Comparison of ENCODE assay signal across 13 mouse cellular contexts in genomic region chr5:111266658-111267057, GRCm38 (mm10).
DNase-seq lines count a peak whose midpoint lies in the region; ATAC-seq and TF ChIP-seq lines count a peak whose summit lies in the region.
"Had no signal": no experiment of that assay in that cellular context is flagged by ENCODE, and none has a peak within 500 bp of the region (broad histone marks: within the 10 kb centered on the region; RNA-seq: fewer than 3 reads in every experiment).

No protein-coding gene starts in this region.

- 73% methylated on average over 5 of the region's 5 CpGs for WGBS in heart, adult 2 months
- 88% methylated on average over 5 of the region's 5 CpGs for WGBS in heart, embryonic 11.5 days (ENCODE audit: insufficient replicate concordance)
- WGBS in kidney, embryonic 15.5 days, result 90% methylated on average over 5 of the region's 5 CpGs

- H3K9me3 ChIP-seq in heart, embryonic 11.5 days (replicated peaks; ENCODE audit: control insufficient read depth, low read length), result peaks cover 3% of the 10 kb centered on the region; the same call in 1 of the 2 replicates
- peaks cover 4% of the 10 kb centered on the region; the same call in 1 of the 2 replicates for H3K9me3 ChIP-seq in kidney, embryonic 15.5 days (replicated peaks)
- H3K9me3 ChIP-seq: hindbrain, embryonic 15.5 days; neural tube, embryonic 13.5 days had no signal

- H3K27ac ChIP-seq in heart, adult 2 months, result peak overlapping the region; percentile 79
- no peak overlapping the region for H3K27ac ChIP-seq in heart, embryonic 11.5 days (ENCODE audit: low read depth, low read length)
- H3K27ac ChIP-seq in kidney, embryonic 15.5 days, result peak overlapping the region; percentile 45
- peak overlapping the region; percentile 92 for H3K27ac ChIP-seq in brown adipose tissue, adult 24 weeks (replicated peaks; ENCODE audit: low read depth, low read length)
- H3K27ac ChIP-seq: hindbrain, embryonic 15.5 days; neural tube, embryonic 13.5 days had no signal

- H3K4me1 ChIP-seq in heart, adult 2 months (ENCODE audit: control insufficient read depth, insufficient read depth, low read length), result peaks cover 65% of the 10 kb centered on the region
- peaks cover 30% of the 10 kb centered on the region for H3K4me1 ChIP-seq in heart, embryonic 11.5 days (ENCODE audit: control insufficient read depth, insufficient read depth, low read length)
- peaks cover 37% of the 10 kb centered on the region for H3K4me1 ChIP-seq in kidney, embryonic 15.5 days
- peaks cover 53% of the 10 kb centered on the region for H3K4me1 ChIP-seq in brown adipose tissue, adult 24 weeks (ENCODE audit: control insufficient read depth, insufficient read depth, insufficient read length, low read length)

- TF ChIP-seq POLR2A in heart, adult 2 months (IDR thresholded peaks at IDR 0.05; ENCODE audit: insufficient read depth, low read depth, low read length), result no peak

- intact Hi-C loops in heart, adult 2 months (cut with DNase I), result loop anchor here (5.0 kb wide), 2 partner anchors 154 to 479 kb away; no protein-coding TSS in a partner anchor

- no peak for TF ChIP-seq EP300 in heart, adult 2 months (IDR thresholded peaks at IDR 0.05; ENCODE audit: insufficient read depth, low read depth, low read length)

- DNase-seq in heart, adult 2 months, result peak in 1 of 2 experiments; percentile 35
- DNase-seq in kidney, postnatal 4 days, result no peak
- peak; percentile 48 for DNase-seq in lung, postnatal 10 days
- no peak for DNase-seq in thymus, postnatal 36 days
- no peak for DNase-seq in thymus, postnatal 0 days (ENCODE audit: low spot score)
- DNase-seq: B cell, adult 2 months; cerebellum, adult 8-10 months; spleen, adult 18-20 months had no signal

- no peak overlapping the region for H3K4me2 ChIP-seq in heart, embryonic 11.5 days
- H3K4me2 ChIP-seq in kidney, embryonic 15.5 days, result no peak overlapping the region
- H3K4me2 ChIP-seq: hindbrain, embryonic 15.5 days; neural tube, embryonic 13.5 days had no signal

- H3K27me3 ChIP-seq in heart, adult 2 months (ENCODE audit: control insufficient read depth, insufficient read depth, low read length), result no peaks in the 10 kb centered on the region
- H3K27me3 ChIP-seq in heart, embryonic 11.5 days (ENCODE audit: control insufficient read depth, insufficient read depth, low read length), result peaks cover 5% of the 10 kb centered on the region; the same call in 1 of the 2 replicates
- no peaks in the 10 kb centered on the region for H3K27me3 ChIP-seq in kidney, embryonic 15.5 days
- H3K27me3 ChIP-seq: hindbrain, embryonic 15.5 days; neural tube, embryonic 13.5 days had no signal

- no peak overlapping the region for H3K4me3 ChIP-seq in heart, adult 2 months
- no peak overlapping the region for H3K4me3 ChIP-seq in heart, embryonic 11.5 days (ENCODE audit: low read depth, low read length)
- H3K4me3 ChIP-seq in kidney, embryonic 15.5 days (replicated peaks), result no peak overlapping the region
- no peak overlapping the region for H3K4me3 ChIP-seq in brown adipose tissue, adult 24 weeks (ENCODE audit: insufficient read depth, low read depth, low read length)
- H3K4me3 ChIP-seq: hindbrain, embryonic 15.5 days; neural tube, embryonic 13.5 days had no signal

- no peak overlapping the region for H3K9ac ChIP-seq in heart, adult 2 months (ENCODE audit: low read depth, low read length)
- H3K9ac ChIP-seq in heart, embryonic 11.5 days (ENCODE audit: low read depth, low read length), result no peak overlapping the region
- no peak overlapping the region for H3K9ac ChIP-seq in kidney, embryonic 15.5 days
- H3K9ac ChIP-seq: hindbrain, embryonic 15.5 days; neural tube, embryonic 13.5 days had no signal

- no peaks in the 10 kb centered on the region for H3K36me3 ChIP-seq in heart, adult 2 months (ENCODE audit: control insufficient read depth, insufficient read depth, low read length)
- peaks cover 6% of the 10 kb centered on the region for H3K36me3 ChIP-seq in heart, embryonic 11.5 days (ENCODE audit: control insufficient read depth, insufficient read depth, low read length)
- H3K36me3 ChIP-seq in kidney, embryonic 15.5 days, result peaks cover 49% of the 10 kb centered on the region

- no peak for ATAC-seq in heart, embryonic 11.5 days (replicated peaks; ENCODE audit: insufficient number of reproducible peaks, low FRiP score, low TSS enrichment)
- ATAC-seq in kidney, embryonic 15.5 days (replicated peaks; ENCODE audit: low FRiP score), result no peak

- TF ChIP-seq CTCF in heart, adult 2 months (IDR thresholded peaks at IDR 0.05), result no peak

- no peaks in the 10 kb centered on the region for H3K79me2 ChIP-seq in heart, adult 2 months (replicated peaks; ENCODE audit: control insufficient read depth, insufficient read depth, low read length)
